Mouse (Mus musculus): ENCODE results near the gene Ly6g6d. TPM values are rescaled to one million over a fixed set of nuclear protein-coding genes. Genes with fewer than 3 reads are reported as not detected.
"Not testable (repeated sequence)": the region's sequence is repeated elsewhere in the genome, so short reads cannot be mapped to it uniquely, and the experiment has no call there.

Ly6g6d gene
- polyA plus RNA-seq (2012; rRNA removed), result 1.3 and 1.8 TPM in 2 replicates

GRCm38 (mm10) chr17:35077786-35078233, at the start of gene Ly6g6d:
Gene Ly6g6d, minus strand, starts transcription at chr17:35078065.
- TF ChIP-seq CTCF (IDR thresholded peaks at IDR 0.05; ENCODE audit: extremely low read depth, insufficient read depth, insufficient read length, insufficient replicate concordance) (peak; percentile 22; the same call in 1 of the 2 replicates), POLR2A (IDR thresholded peaks at IDR 0.05; ENCODE audit: low read depth, low read length) (no peak)
- H3K4me3 ChIP-seq (ENCODE audit: extremely low read depth, insufficient read depth, insufficient read length), result no peak within 1 kb of the TSS; the same call in 1 of the 2 replicates
- H3K27me3 ChIP-seq (ENCODE audit: control insufficient read depth, insufficient read depth, low read length), result no peaks in the 10 kb centered on the region
- peak in 1 of 2 experiments; percentile 19 for DNase-seq (ENCODE audit: low read depth in 1 of 2, low spot score in 2 of 2)
- no peak within 1 kb of the TSS for H3K27ac ChIP-seq (ENCODE audit: insufficient read depth, low read length)
- WGBS, result 4% methylated on average over 14 of the region's 14 CpGs
- no peaks in the 10 kb centered on the region; the same call in 1 of the 2 replicates for H3K4me1 ChIP-seq (ENCODE audit: control insufficient read depth, insufficient read depth, insufficient read length)
- no peaks in the 10 kb centered on the region for H3K36me3 ChIP-seq (ENCODE audit: control insufficient read depth, insufficient read depth, low read length)

GRCm38 (mm10) chr17:35127017-35127416, 49.2 kb upstream of the Ly6g6d start:
- H3K27me3 ChIP-seq (ENCODE audit: control insufficient read depth, insufficient read depth, low read length), result no peaks in the 10 kb centered on the region
- peak overlapping the region; percentile 81 for H3K4me3 ChIP-seq (ENCODE audit: extremely low read depth, insufficient read depth, insufficient read length)
- H3K27ac ChIP-seq (ENCODE audit: insufficient read depth, low read length), result peak overlapping the region; percentile 74
- DNase-seq (ENCODE audit: low read depth in 1 of 2, low spot score in 2 of 2), result no peak
- no peak for TF ChIP-seq POLR2A (IDR thresholded peaks at IDR 0.05; ENCODE audit: low read depth, low read length)
- TF ChIP-seq CTCF (IDR thresholded peaks at IDR 0.05; ENCODE audit: extremely low read depth, insufficient read depth, insufficient read length, insufficient replicate concordance), result no peak
- 37% methylated on average over 13 of the region's 13 CpGs for WGBS
- peaks cover 11% of the 10 kb centered on the region for H3K4me1 ChIP-seq (ENCODE audit: control insufficient read depth, insufficient read depth, insufficient read length)
- H3K36me3 ChIP-seq (ENCODE audit: control insufficient read depth, insufficient read depth, low read length), result peaks cover 8% of the 10 kb centered on the region; the same call in 1 of the 2 replicates

DNA sequence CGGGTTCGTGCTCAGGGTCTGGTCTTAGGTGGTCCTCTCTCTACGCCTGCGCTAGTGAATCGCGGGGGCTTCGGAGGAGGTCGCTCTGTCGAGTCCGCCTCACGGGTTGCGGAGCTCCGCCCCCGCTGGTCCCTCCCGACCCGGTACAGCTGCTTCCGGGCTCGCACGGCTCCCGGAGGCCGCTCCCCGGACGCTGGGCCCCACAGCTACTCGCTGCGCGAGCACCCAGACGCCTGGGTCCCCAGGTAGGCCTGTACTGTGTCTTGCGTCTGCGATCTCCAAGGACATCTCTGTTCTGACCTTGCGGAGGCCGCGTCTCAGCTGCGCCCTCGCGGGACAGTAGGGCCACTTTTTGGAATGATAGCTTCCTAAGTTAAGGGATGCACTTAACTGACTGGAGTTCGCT, 48.3 kb upstream of the Ly6g6d start, which contains the start of gene D17H6S53E:
TSS of gene D17H6S53E (plus strand) at position 168 of the 406 bp plus-strand sequence.
- Histone ChIP-seq H3K36me3 (ENCODE audit: control insufficient read depth, insufficient read depth, low read length) (peaks cover 8% of the 10 kb centered on the region; the same call in 1 of the 2 replicates), H3K27ac (ENCODE audit: insufficient read depth, low read length) (peak within 1 kb of the TSS; percentile 74), H3K27me3 (ENCODE audit: control insufficient read depth, insufficient read depth, low read length) (no peaks in the 10 kb centered on the region), H3K4me3 (ENCODE audit: extremely low read depth, insufficient read depth, insufficient read length) (peak within 1 kb of the TSS; percentile 81), H3K4me1 (ENCODE audit: control insufficient read depth, insufficient read depth, insufficient read length) (peaks cover 11% of the 10 kb centered on the region)
- DNase-seq (ENCODE audit: low read depth in 1 of 2, low spot score in 2 of 2), result peak in 1 of 2 experiments; percentile 76
- TF ChIP-seq POLR2A (IDR thresholded peaks at IDR 0.05; ENCODE audit: low read depth, low read length) (peak; percentile 81), CTCF (IDR thresholded peaks at IDR 0.05; ENCODE audit: extremely low read depth, insufficient read depth, insufficient read length, insufficient replicate concordance) (no peak)
- under 1% methylated on average over 36 of the region's 36 CpGs for WGBS

DNA sequence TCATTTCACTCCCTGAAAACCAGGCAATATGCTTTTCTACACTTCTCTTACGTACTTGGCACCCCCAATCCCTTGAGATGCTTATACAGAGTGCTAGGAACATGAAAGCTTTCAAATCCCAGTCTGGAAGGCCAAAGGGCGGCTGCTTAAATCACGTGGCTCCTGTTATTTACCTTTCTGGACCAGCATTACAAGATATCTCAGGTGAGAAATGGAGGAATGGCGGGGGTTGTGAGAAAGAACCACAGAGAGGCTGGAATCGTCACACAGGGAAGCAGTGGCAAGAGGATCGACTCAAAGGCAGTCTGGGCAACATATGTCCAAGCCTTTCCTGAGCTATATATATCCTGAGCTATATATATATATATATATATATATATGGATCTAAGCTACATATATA, 47.7 kb upstream of the Ly6g6d start:
- Histone ChIP-seq H3K27ac (ENCODE audit: insufficient read depth, low read length) (no peak overlapping the region), H3K4me1 (ENCODE audit: control insufficient read depth, insufficient read depth, insufficient read length) (peaks cover 11% of the 10 kb centered on the region), H3K27me3 (ENCODE audit: control insufficient read depth, insufficient read depth, low read length) (no peaks in the 10 kb centered on the region), H3K36me3 (ENCODE audit: control insufficient read depth, insufficient read depth, low read length) (peaks cover 8% of the 10 kb centered on the region; the same call in 1 of the 2 replicates), H3K4me3 (ENCODE audit: extremely low read depth, insufficient read depth, insufficient read length) (peak overlapping the region; percentile 81; the same call in 1 of the 2 replicates)
- TF ChIP-seq POLR2A (IDR thresholded peaks at IDR 0.05; ENCODE audit: low read depth, low read length) (no peak), CTCF (IDR thresholded peaks at IDR 0.05; ENCODE audit: extremely low read depth, insufficient read depth, insufficient read length, insufficient replicate concordance) (no peak)
- DNase-seq (ENCODE audit: low read depth in 1 of 2, low spot score in 2 of 2), result no peak
- WGBS, result 52% methylated on average over 6 of the region's 6 CpGs

- DNase-seq (ENCODE audit: low read depth in 1 of 2, low spot score in 2 of 2), result no peak
- Histone ChIP-seq H3K4me1 (ENCODE audit: control insufficient read depth, insufficient read depth, insufficient read length) (peaks cover 15% of the 10 kb centered on the region), H3K36me3 (ENCODE audit: control insufficient read depth, insufficient read depth, low read length) (peaks cover 8% of the 10 kb centered on the region; the same call in 1 of the 2 replicates), H3K27ac (ENCODE audit: insufficient read depth, low read length) (no peak overlapping the region), H3K4me3 (ENCODE audit: extremely low read depth, insufficient read depth, insufficient read length) (no peak overlapping the region), H3K27me3 (ENCODE audit: control insufficient read depth, insufficient read depth, low read length) (no peaks in the 10 kb centered on the region)
- TF ChIP-seq CTCF (IDR thresholded peaks at IDR 0.05; ENCODE audit: extremely low read depth, insufficient read depth, insufficient read length, insufficient replicate concordance) (no peak), POLR2A (IDR thresholded peaks at IDR 0.05; ENCODE audit: low read depth, low read length) (no peak)
- WGBS, result 93% methylated on average over 1 of the region's 1 CpGs
These were observed 47.2 kb upstream of the Ly6g6d start for GRCm38 (mm10) chr17:35125081-35125480.

- H3K4me3 ChIP-seq (ENCODE audit: extremely low read depth, insufficient read depth, insufficient read length); H3K36me3 ChIP-seq (ENCODE audit: control insufficient read depth, insufficient read depth, low read length); H3K27me3 ChIP-seq (ENCODE audit: control insufficient read depth, insufficient read depth, low read length); H3K27ac ChIP-seq (ENCODE audit: insufficient read depth, low read length); DNase-seq (ENCODE audit: low read depth in 1 of 2, low spot score in 2 of 2): not testable (repeated sequence)
- WGBS, result 95% methylated on average over 12 of the region's 12 CpGs
- H3K4me1 ChIP-seq (ENCODE audit: control insufficient read depth, insufficient read depth, insufficient read length), result peaks cover 15% of the 10 kb centered on the region
These were observed 46.5 kb upstream of the Ly6g6d start for GRCm38 (mm10) chr17:35124261-35124896.

- WGBS, result 94% methylated on average over 9 of the region's 9 CpGs
- peaks cover 15% of the 10 kb centered on the region for H3K4me1 ChIP-seq (ENCODE audit: control insufficient read depth, insufficient read depth, insufficient read length)
- not testable (repeated sequence) for H3K4me3 ChIP-seq (ENCODE audit: extremely low read depth, insufficient read depth, insufficient read length)
These were observed 45.4 kb upstream of the Ly6g6d start for GRCm38 (mm10) chr17:35123287-35123686.

More at GRCm38 (mm10) chr17:35123287-35123686, 45.4 kb upstream of the Ly6g6d start:
- H3K36me3 ChIP-seq (ENCODE audit: control insufficient read depth, insufficient read depth, low read length), result peaks cover 11% of the 10 kb centered on the region; the same call in 1 of the 2 replicates
- H3K27ac ChIP-seq (ENCODE audit: insufficient read depth, low read length); DNase-seq (ENCODE audit: low read depth in 1 of 2, low spot score in 2 of 2); H3K27me3 ChIP-seq (ENCODE audit: control insufficient read depth, insufficient read depth, low read length): not testable (repeated sequence)

Data from spleen, adult 2 months (tissue).